Mouse (Mus musculus) adrenal gland, postnatal 4 days (tissue): Measurements from ENCODE around the gene Otop2. TPM values are rescaled to one million over a fixed set of nuclear protein-coding genes. Genes with fewer than 3 reads are reported as not detected.
A peak's percentile ranks its signal among the peaks of the same experiment; 100 is the strongest.

Source experiments
- DNase-seq, 2 experiments: peaks; one replicate each; pipeline ENCODE4 v3.0.0; 2021 to 2022; ENCODE audit warnings: low spot score in 2 of 2, mixed read lengths in 2 of 2
- total RNA-seq, 2 experiments: library from RNA; stranded (reverse); gene quantifications; 2 replicates each; pipeline ENCODE4 v1.2.3; 2021

The Otop2 gene
- total RNA-seq, 2 experiments from 2014 or later, result not detected

DNA sequence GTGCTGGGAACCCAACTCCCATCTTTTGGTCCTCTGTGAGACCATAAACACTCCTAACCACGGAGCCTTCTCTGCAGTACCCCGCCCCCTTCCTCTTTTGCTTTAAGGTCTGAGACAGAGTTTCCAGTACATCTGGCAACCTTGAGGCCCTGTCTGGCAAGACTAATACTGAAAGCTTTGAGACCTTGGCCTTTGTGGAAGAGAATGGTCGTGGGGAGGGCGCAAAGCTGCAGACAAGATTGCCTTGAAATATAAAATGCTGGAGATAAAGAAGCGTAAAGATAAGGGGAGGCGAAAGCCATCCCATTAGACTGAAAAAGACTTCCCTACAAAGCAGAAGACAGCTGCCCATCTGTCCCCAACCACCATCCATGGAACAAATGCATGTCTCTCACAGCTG is 31.5 kb upstream of the Otop2 start:
- DNase-seq, result no peak

DNA sequence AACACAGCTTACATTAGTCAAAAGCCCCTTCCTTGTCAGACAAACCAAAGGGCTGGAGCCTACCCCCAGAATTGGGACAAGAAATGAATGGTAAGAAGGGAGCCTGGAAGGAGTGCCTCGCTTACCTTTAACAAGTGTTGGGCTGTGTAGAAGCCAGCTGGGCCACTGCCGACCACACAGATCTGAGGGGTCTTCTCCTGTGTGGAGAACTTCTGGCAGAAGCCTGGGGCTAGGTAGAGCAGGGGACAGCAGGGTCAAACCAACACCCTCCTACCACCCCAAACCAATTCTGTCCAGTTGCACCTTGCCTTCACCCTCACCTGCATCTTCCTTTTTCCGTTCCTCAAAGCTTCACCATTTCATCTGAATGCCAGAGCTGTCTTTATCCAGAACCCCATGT is 31.0 kb upstream of the Otop2 start:
- no peak for DNase-seq

DNA sequence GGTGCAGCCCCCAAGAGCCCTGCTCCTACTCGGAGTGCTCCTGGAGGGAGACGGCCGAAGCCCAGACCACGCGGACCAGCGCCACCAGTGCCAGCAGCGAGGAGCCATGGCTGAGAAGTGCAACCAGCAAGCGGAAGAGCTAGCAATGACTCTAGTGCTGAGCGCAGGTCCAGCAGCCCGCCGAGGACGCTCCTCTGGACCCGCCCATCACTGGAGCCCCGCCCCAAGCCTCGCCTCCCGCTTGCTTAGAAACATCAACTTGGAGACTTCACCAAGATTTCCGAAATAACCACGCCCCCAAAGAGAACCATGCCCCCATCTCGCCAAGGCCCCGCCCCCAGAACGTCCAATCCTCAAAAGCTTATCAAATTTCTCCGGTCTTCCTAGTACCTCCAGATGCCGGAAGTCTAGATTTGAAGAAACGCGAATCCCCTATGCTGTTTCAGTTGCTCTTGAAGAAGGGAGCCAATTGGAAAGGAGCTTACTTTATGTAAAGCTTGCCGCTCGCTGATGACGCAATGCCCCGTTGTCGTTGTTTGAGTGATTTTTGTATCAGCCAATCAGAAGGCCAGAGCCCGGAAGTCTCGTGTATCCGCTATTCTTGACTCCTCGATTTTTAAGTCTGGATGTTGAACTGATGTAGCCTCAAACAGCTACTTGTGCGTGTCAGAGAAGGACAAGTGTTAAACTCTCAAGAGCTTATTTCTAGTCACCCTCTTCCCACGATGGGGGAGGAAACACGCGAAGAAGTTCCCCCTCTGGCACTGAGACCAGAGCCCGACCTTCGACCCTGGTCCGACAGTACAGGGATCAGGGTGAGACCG is 30.0 kb upstream of the Otop2 start, which contains the start of gene Fdxr:
Gene Fdxr, minus strand, starts transcription at position 271 of the 824 bp plus-strand sequence.
- DNase-seq, result peak; percentile 92 to 97

DNA sequence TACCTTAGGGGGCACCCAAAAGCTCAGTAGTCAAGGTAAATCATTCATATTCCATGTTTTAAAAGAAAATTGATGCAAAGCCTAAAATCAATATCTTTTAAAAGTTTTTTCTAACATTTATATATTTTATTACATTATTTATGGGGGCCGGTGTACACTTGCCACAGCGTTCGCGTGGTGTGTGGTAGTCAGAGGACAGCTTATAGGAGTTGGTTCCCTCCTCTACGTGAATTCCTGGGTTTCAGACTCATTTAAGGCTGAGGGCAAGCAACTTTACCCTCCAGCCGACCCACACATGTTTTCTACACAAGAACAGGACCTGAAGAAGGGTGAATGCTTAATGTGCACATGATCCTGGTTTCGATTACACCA is 29.4 kb upstream of the Otop2 start:
- DNase-seq, result no peak

DNA sequence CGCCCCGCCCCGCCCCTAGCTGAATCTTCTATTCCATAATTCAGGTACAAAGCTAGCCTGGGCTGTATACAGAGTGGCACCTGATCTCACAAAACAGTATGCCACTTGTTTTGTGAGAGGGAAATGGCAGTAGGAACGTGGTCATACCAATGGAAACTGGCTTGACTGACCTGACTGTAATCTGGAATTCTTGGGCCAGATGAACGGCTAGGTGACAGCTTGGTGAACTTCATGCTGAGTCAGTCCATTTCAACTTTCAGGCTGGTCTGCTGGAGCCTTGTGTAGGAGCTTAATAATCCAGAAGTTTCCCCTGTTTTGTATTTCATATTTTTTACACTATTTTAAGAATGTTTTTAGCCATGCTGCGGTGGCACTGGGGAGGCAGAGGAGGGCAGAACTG is 28.8 kb upstream of the Otop2 start:
- DNase-seq, result no peak

DNA sequence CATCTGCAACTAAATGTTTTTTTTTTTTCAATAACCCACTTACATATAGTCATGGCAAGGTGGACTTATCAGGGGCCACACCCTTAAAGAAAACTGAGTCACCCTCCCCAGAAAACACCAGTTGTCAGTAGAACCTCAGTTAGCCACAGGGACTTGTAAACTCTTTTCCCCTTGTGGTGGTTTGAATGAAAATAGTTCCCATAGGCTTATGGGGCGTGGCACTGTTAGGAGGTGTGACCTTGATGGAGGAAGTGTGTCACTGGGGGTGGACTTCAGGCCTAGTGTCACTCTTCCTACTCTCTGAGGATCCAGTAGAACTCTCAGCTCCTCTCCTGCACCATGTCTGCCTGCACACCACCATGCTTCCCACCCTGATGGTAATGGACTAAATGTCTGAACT is 27.2 kb upstream of the Otop2 start:
- DNase-seq, result no peak

DNA sequence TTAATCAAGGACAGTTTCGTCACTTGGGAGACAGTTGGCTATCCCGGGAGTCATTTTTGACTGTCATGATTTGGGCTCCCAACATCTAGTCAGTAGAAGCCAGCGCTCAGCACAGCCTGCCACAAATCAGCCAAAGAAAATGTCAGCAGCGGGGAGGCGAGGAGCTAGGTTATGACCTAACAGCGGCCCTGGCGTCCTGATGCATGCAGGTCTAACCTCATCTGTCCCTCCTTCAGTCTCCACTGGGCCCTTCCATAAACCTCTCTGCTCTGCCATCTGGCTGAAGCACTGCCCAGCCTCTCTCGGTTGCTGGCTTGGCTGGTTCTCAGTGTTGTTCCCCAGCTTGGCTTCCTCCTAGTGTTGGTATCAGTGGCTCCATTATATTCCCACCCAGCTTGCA is 24.7 kb upstream of the Otop2 start:
- DNase-seq, result no peak

DNA sequence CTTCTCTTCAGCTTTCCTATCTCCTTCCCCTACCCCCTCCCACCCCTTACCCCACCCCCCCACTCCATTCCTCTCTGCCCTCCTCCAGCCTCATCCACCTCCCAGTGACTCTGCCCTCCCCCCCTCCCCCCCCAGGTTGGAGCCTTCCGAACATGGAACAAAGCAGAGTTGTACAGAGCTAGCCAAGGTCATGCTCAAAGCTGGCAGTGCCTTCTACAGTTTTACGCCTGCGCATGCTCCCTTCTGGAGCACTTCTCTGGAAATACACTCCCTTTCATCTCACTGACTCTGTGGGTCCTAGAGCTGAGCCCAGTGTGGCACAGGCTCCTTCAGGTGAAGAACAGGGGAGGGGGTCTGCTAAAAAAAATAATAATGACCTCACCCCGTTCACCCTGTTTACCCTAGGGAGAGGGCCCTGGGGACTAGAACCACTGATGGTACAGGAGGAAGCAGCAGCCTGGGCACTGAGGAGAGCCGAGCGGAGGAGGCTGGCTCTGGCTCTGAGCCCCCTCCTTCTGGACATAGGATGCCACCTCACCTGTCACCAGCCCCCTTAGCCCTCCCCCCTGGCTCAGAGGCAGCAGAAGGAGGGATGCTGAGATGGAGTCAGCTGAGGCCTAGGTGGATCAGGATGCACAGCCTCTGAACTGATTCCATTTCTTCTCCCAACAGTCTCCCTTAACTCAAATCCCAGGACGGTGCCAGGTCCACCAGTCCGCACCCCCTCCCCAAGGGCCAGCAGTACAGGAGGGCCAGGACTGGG is 24.1 kb upstream of the Otop2 start:
- DNase-seq, result no peak

DNA sequence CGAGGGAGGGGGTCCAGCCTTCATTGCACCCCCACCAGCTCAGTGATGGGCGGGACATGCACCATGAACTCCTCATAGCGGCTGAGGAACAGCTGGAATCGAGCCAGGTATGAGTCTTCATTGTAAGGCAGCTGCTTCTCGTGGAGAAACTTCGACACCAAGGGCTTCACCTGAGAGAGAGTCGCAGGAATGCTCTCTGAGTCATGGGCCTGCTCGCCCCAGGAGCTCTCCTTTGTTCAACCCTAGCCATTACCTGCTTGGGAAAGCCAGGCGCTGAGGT is 23.5 kb upstream of the Otop2 start:
- DNase-seq, result no peak

DNA sequence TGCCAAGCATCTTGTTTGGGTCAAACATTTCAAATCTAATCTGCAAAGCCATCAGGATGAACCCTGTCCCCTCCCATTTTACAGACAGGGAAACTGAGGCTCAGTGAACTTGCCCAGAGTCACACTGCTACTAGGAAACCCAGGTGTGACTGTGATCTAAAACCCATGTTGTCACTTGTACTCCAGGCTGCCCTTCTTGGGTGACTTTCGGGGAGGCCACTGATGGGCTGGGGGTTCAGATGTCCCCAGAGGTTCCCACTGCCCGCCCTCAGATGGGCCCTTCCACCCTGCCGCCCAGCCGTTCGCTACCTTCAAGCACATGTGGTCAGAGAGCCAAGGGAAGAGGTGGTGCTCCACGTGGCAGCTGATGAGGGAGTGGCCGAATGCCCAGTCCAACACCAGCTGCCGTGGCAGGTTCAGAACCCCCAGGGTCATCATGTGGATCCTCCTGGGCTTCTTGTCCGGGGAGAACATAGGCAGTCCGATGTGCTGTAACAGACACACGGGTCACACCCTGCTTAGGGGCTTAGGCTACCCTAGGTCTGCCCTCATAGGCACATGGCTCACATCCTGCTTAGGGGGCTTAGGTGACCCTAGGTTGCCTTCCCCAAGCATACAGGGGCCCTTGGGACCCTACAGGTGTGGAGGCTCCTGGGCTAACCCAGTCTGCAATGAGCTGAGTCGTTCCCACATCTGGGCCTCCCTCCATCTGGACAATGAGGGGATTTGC is 22.9 kb upstream of the Otop2 start:
- DNase-seq, result no peak

DNA sequence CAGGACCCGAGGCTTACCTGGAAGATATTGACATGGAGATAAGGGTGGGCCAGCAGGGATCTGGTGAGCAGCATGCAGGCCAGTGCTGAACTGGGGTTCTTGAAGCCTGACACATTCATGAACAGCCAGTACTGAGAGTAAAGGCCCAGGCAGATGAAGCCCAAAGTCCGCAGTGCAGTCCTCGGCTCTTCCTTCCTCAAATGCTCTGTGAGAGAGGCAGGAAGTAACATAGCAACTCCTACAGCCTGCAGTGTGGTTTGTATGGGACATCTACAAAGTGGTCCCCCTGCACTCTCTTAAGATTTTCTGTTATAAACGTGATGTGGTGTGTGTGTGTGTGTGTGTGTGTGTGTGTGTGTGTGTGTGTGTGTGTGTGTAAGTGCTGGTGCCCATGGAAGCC is 21.7 kb upstream of the Otop2 start:
- DNase-seq, result no peak

DNA sequence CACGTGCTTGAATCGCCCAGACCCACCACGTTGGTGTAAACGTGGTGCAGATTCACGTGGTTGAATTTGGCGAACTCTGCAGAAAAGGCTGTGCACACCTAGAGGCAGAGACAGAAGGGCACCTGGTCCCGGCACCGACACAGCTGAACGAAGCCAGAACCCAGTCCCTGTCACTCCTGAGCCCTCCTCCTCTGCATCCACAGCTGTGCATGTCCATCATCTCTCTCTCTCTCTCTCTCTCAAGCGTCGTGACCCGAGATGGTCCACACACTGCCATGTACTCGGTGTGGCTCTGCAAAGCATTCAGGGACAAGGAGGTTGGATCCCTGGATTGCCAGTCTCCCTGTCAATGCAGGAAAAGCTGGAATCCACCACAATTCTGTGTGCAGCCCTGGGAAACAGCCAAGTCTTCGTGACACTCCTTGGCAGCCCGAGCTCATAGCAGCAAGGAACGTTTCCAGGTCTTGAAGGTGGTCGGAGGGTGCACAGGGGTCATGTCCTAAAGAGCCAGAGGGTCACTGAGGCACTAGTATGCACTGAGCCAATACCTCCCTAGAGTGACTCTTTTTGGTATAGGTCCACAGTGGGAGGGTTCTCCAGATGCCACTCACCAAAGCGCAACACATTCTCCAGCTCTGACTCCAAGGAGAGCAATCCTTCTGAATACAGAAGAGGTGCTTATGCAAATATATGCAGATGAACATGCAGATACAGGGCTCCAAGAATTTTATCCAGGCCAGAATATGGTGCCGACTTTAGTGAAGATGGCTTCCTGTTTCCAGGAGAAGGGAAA is 20.6 kb upstream of the Otop2 start:
- no peak for DNase-seq

DNA sequence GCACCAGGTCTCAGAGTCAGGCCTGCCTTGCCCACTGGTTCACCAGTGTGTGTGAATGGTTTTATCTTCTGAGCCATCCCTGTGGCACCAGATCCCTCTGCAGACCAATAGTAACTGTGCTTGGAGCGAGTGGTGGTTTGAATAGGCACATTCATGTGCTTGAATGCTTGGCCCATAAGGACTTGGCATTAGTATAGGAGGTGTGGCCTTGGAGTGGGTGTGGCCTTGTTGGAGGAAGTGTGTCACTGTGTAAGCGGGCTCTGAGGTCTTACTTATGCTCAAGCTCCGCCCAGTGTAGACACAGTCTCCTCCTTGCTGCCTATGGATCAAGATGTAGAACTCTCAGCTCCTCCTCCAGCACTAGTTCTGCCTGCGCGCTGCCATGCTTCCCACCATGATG is 19.6 kb upstream of the Otop2 start:
- no peak for DNase-seq

DNA sequence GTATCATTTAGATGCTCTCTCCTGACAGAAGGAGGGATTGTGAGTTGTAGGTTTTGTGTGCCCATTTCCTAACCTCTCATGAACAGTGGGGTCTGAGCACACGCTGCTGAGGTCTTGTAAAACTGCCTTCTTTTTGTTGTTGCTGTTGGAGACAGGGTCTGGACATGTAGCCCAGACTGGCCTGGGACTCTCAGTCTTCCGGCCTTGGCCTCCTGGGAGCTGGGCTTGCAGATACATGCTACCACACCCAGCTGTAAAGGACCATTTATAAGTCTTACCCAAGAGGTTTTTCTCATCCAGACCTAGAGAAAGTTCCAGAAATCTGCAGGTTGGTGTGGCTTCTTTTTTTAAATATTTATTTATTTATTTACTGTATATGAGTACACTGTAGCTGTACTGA is 18.7 kb upstream of the Otop2 start:
- no peak for DNase-seq

DNA sequence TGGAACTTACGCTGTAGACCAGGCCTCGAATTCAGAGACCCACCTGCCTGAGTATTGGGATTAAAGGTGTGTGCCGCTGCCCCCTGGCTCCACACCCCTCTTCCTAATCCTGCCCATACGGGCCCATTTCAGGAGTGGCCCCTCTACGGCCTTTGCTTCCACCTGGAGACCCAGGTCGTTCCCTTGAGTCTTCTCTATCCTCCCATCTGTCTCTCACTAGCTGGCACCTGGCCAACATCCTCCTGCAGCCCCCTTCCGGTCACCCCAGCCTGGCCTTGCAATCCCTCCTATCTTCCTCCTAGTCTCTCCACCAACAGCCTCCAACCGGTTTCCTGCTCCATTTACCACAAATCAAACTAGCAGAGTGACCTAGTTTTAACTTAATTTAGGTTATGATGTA is 17.1 kb upstream of the Otop2 start:
- DNase-seq, result no peak

DNA sequence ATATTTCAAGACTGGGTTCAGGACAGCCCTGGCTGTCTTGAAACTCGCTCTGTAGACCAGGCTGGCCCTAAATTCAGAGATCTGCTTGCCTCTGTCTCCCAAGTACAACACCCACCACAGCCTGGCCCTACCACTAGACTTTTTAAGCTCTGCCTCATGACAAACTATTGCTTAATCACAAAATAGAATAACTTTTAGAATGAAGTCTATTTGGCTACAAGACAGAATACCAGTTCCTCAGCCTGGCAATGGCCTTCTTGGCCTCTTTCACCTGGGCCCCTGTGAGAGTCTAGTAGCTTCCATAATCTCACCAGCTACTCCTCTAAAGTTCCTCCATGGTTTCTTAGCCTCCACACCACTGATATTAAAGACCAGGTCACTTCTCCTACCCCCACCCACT is 16.6 kb upstream of the Otop2 start:
- no peak for DNase-seq

DNA sequence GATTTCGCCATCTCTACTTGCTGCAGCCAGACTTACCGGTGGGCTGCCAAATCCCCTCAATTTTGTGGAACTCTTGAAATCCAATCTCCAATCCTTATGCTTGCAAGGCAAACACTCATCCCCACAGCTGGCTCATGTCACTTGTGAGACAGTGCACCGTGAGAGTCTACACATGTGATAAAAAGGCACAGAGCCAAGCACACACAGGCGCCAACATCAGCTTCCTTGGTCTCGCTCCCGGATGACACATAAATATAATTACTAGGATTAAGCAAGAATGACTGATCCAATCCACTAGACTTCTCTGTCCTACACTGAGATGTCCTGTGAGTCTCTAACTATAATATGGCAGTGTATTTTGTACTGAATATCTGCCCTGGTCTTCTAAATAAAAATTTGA is 16.0 kb upstream of the Otop2 start:
- no peak for DNase-seq

DNA sequence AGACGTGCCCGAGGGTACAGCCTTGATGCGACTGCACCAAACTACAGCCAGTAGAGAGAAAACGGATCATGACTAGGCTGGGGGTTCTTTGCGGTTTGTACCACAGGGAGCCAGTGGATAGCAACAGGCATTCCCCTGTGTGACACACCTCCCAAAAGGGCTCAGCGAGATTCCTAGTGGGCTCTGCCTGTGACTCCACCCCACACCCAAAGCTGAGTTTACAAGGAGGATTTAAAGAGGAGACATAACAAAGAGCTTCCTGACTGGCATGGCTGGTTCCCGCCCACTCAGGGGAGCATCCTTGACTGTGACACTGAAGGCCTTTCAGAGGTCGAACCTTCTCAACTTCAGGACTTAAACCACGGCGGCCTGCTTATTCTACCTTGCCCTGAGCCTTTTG is 15.5 kb upstream of the Otop2 start:
- no peak for DNase-seq

DNA sequence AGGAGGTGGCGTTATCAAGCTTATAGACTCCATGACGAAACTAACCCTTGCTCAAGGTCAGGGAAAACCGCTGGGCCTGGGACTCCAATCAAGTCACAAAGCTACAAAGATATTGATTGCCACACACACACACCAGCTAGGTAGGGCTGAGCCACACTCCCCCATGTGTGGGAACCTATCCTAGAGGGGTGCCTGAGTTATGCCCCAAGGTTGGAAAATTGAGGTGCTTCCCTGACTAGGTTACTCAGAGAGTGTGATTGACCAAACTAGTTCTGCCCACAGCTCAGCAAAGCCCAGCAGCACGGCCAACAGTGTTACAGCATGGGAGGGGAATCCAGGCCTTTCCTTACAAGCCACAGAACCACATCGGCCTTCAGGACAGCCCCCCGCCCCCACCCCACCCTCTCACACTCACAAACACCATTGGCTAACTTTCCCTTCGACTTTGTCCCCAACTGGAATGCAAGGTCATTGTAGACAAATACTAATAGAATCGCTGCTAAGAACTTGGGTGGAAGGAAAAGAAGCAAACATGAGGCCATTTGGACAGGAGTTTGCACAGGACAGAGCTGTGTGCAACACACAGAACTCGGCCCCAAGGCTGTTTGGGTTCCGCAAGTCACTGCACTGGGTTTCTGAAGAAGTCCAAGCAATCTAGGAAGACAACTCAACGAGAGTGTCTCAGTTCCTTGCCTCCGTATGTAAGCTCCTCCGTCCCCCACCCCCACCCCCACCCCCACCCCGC is 14.2 kb upstream of the Otop2 start:
- no peak for DNase-seq

DNA sequence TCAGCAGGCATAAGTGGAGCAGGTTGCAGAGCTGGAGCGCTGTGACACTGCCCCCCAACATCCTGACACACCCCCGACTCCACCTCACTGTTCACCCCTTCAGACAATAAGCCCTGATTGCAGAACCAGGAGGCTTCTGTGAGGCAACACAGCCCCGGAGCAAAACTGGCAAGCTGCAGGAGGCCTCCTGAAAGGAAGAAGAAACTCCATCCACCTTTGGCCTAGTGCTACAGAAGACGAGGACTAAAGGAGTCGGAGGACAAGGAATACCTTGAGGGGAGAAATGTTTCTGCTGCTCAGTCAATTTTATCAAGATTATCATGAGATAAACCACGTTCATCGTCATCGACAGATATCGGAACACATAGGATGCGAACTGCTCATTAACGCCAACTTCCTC is 11.0 kb upstream of the Otop2 start:
- no peak for DNase-seq
